Mouse (Mus musculus) hindbrain, embryonic 12.5 days (tissue): ENCODE measurements at regions not wholly inside any gene's neighbourhood (a gene's known extent, or its start where the extent isn't known, plus 50 kb on each side); places are given as distances from the start of the nearest gene placed in this dataset.
"Not testable (repeated sequence)": the region's sequence is repeated elsewhere in the genome, so short reads cannot be mapped to it uniquely, and the experiment has no call there.

Experiments used
- ATAC-seq: fragments of 200-750 bp; cut with Nextera tagmentation; 2 replicates; pipeline ENCODE4 v1.8.0; 2017; ENCODE audit warnings: moderate TSS enrichment; ENCODE audit not compliant: low FRiP score
- H3K27ac ChIP-seq: fragments of 300-500 bp; sonication (generic); 2 replicates; pipeline ENCODE4 v1.5.1; 2016; ENCODE audit warnings: mild to moderate bottlenecking
- H3K27me3 ChIP-seq: fragments of 300-500 bp; sonication (generic); 2 replicates; pipeline ENCODE4 v1.6.1; 2016; ENCODE audit warnings: mild to moderate bottlenecking
- H3K36me3 ChIP-seq: fragments of 300-500 bp; sonication (generic); 2 replicates; pipeline ENCODE4 v1.6.1; 2016; ENCODE audit warnings: mild to moderate bottlenecking
- H3K4me1 ChIP-seq: fragments of 300-500 bp; sonication (generic); 2 replicates; pipeline ENCODE4 v1.6.1; 2016
- H3K4me2 ChIP-seq: fragments of 300-500 bp; sonication (generic); replicated peaks from 2 replicates; pipeline ENCODE4 v1.6.1; 2016; ENCODE audit warnings: mild to moderate bottlenecking
- H3K4me3 ChIP-seq: fragments of 300-500 bp; sonication (generic); 2 replicates; pipeline ENCODE4 v1.5.1; 2016; ENCODE audit warnings: mild to moderate bottlenecking
- H3K9ac ChIP-seq: fragments of 300-500 bp; sonication (generic); 2 replicates; pipeline ENCODE4 v1.6.1; 2016; ENCODE audit warnings: mild to moderate bottlenecking, moderate library complexity
- H3K9me3 ChIP-seq: fragments of 300-500 bp; sonication (generic); replicated peaks from 2 replicates; pipeline ENCODE4 v1.6.1; 2016; ENCODE audit warnings: mild to moderate bottlenecking
- WGBS: fragments of 180-500 bp; shearing (Covaris S2); methylation state at CpG from one replicate; pipeline ENCODE4 v1.1.7; 2016; 5-methylcytosine and 5-hydroxymethylcytosine counted together

GRCm38 (mm10) chr14:19327321-19327720, 91.4 kb downstream of the Gm21738 start:
- H3K4me2 ChIP-seq: no peak overlapping the region
- WGBS: 81% methylated on average over 6 of the region's 6 CpGs
- ATAC-seq: no peak
- no peaks in the 10 kb centered on the region for H3K27me3 ChIP-seq
- H3K36me3 ChIP-seq: no peaks in the 10 kb centered on the region
- no peak overlapping the region for H3K27ac ChIP-seq
- no peak overlapping the region for H3K4me3 ChIP-seq
- H3K4me1 ChIP-seq: no peaks in the 10 kb centered on the region
- peaks cover 67% of the 10 kb centered on the region for H3K9me3 ChIP-seq
- H3K9ac ChIP-seq: no peak overlapping the region

- Histone ChIP-seq H3K4me2 (no peak overlapping the region), H3K36me3 (no peaks in the 10 kb centered on the region), H3K27me3 (no peaks in the 10 kb centered on the region), H3K9me3 (peaks cover 32% of the 10 kb centered on the region), H3K27ac (no peak overlapping the region), H3K9ac (no peak overlapping the region), H3K4me3 (no peak overlapping the region), H3K4me1 (no peaks in the 10 kb centered on the region)
- WGBS: 76% methylated on average over 21 of the region's 21 CpGs
- ATAC-seq: no peak
These were observed 107.1 kb downstream of the Gm21738 start for GRCm38 (mm10) chr14:19311614-19312013.

- peaks cover 12% of the 10 kb centered on the region for H3K9me3 ChIP-seq
- H3K4me3 ChIP-seq, H3K36me3 ChIP-seq, H3K9ac ChIP-seq, H3K27ac ChIP-seq, H3K4me2 ChIP-seq, H3K27me3 ChIP-seq, ATAC-seq, H3K4me1 ChIP-seq: not testable (repeated sequence)
- 40% methylated on average over 4 of the region's 4 CpGs for WGBS
These were observed 115.9 kb downstream of the Gm21738 start for GRCm38 (mm10) chr14:19302859-19303258.

DNA sequence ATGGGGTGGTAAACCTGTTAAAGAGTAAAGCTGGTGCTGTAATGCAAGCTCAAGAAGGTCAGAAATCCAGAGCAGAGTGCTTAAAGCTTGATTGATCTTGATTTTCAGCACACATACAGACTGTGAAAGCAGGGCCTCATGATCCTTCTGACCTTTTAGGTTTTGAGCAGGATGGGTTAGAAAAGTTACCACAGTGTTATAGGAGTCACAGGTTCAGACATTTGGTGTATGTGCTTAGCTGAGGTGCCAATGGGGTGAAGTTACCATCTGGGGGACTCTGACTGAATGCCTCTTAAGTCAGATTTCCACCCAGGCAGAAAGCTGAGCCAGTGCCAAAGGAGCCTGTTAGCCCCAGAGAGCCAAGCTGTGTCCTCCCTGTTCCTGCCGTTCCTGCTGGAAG, 139.6 kb downstream of the Gm21738 start:
- H3K4me3 ChIP-seq: no peak overlapping the region
- H3K36me3 ChIP-seq: no peaks in the 10 kb centered on the region
- no peak for ATAC-seq
- no peak overlapping the region for H3K9ac ChIP-seq
- no peaks in the 10 kb centered on the region for H3K4me1 ChIP-seq
- H3K27me3 ChIP-seq: no peaks in the 10 kb centered on the region
- H3K4me2 ChIP-seq: no peak overlapping the region
- no peak overlapping the region for H3K27ac ChIP-seq
- whole genome bisulfite sequencing: 86% methylated on average over 1 of the region's 1 CpGs
- peaks cover 40% of the 10 kb centered on the region for H3K9me3 ChIP-seq

- no peaks in the 10 kb centered on the region for H3K27me3 ChIP-seq
- peaks cover 47% of the 10 kb centered on the region for H3K9me3 ChIP-seq
- peak; percentile 69; the same call in 1 of the 2 replicates for ATAC-seq
- H3K27ac ChIP-seq: no peak overlapping the region
- no peak overlapping the region for H3K4me2 ChIP-seq
- H3K9ac ChIP-seq: no peak overlapping the region
- H3K36me3 ChIP-seq: no peaks in the 10 kb centered on the region
- no peaks in the 10 kb centered on the region for H3K4me1 ChIP-seq
- WGBS: 57% methylated on average over 4 of the region's 4 CpGs
- H3K4me3 ChIP-seq: no peak overlapping the region
These were observed 140.8 kb downstream of the Gm21738 start for GRCm38 (mm10) chr14:19277777-19278385.
